Mouse (Mus musculus): ENCODE results near the gene Tradd.
A peak's percentile ranks its signal among the peaks of the same experiment; 100 is the strongest.
"Not testable (repeated sequence)": the region's sequence is repeated elsewhere in the genome, so short reads cannot be mapped to it uniquely, and the experiment has no call there.

Tradd gene

DNA sequence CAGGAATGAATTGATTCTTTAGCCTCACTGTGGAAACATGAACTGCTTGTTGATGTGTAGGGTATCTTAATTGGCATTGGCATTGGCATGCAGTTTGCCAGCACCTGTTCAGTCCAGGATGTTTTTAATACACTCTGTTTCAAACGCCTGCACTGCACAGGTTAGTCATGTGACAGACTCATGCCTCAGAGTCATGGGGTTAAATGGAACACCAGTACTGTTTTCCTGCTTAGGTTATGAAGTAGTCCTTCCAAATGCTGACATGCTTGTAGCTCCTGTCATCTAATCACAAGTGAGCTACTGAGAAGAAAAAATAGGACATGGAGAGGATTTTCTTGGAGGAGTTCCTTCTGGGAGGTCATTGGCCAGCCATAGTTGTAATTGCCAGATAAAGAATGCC is 29.2 kb downstream of the Tradd start:
- no peak for DNase-seq

DNA sequence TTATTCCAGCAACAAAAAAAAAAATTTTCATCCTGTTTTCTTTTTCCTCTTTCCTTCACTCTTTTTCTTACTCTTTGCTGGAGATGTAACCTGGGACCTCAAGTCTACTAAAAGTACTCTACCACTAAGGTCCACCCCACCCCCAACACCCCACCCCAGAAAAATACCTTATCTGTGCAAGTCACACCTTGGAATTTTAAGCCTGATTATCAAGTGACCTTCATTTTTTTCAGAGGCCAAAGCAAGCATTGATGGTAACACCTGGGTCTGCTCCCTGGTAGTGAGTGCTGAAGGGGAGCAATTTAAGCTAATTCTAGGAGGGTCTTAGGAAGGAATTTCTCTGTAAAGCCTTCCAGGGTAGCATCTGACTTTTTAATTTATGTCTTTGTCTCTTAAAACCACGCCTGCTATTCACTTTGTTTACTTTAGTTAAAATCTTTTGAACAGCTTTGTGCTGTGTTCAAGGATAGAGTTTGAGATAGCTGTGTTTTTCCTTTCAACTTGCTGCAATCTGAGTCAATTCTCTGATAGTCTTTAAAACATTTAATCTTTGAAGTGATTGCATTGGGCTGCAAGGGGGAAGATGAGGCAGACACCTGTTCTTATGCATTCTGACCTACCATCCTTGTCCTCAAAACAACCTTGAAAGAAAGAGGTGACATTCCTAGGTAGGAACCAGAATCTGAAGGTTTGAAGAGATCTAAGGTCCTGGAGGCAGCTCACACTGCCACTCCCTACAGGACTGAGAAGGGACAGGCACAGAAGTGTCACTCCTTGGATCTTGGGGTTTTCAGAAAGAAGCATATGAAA is 31.1 kb downstream of the Tradd start:
- DNase-seq = no peak

DNA sequence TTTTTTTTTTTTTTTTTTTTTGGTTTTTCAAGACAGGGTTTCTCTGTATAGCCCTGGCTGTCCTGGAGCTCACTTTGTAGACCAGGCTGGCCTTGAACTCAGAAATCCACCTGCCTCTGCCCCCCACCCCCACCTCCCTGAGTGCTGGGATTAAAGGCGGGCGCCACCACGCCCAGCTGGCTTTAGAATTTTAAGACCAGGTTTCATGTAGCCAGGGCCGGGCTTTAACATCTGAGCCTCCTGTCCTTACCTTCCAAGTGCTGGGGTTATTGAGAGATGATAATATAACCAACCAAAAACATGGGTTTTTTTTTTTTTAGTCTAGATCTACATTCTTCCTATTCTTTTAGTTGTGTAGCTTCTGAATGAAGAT is 32.1 kb downstream of the Tradd start:
- DNase-seq = not testable (repeated sequence)

DNA sequence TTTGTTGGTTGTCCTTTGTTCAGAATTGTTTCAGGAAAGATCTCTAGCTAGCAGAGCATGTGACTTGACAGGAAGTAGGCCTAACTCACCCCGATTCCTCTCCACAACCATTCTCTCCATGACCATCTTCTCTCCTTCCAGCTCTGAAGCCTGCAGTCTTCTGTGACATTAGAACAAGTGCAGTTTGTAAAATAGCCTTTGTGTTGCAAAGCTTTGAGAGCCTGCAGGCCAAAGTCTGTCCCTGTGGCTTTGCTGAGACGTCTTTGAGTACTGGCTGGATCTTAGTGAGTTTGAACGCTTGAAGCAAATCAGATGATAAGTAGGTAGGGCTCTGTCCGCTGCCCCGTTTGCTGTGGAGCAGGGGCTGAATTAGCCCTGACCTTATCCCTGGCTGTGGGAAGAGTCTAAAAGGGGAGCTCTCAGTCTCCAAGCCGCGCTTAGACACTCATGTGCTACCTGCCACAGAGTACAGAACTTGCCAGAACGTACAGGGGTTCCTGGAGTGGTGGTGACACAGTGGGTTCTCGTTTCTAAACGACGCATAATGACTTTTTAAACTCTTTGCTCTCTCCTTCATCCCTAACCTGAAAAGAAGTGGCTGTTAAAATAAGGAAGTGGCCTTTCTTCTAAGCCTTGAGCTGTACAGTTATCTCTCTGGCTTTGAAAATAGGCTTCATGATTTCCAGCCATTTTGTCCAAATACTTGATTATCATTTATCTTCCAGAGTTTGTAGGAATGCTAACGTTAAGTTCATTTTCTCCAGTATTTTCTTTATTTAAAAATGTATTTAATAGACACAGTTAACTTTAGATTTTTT is 32.7 kb downstream of the Tradd start:
- DNase-seq = no peak

DNA sequence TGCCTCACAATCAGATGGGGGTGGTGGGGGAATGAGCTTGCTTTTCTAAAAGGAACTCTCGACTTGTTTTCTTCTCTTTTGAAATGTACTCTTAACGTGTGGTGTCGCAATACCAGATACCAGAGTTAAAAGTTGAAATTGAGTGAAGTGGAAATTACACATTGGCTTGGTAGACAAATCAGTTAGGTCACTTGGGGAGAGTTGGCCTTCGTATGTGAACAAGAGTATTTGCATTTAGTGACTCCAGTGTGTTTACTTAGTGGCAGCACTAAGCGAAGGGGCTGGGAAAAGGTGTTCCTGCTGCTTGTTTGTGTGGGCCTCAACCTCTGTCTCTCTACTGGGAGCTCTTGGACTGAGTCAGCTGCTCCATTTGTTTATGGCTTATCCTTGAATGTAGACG is 38.5 kb downstream of the Tradd start:
- DNase-seq = no peak

DNA sequence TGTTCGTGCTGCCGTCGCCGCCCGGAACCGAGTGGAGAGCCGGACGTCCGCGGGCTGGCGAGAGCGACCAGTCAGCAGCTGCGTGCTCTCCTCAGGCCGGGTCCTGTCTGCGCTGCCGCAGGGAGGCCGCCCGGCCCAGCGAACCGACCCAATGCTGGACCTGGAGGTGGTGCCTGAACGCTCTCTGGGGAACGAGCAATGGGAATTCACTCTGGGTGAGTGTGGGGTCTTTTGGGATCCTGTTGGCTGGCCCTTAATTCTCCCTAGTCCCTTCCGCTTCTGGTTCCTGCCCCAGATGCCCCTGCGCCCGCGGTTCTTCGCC is 39.2 kb downstream of the Tradd start:
- no peak for DNase-seq

DNA sequence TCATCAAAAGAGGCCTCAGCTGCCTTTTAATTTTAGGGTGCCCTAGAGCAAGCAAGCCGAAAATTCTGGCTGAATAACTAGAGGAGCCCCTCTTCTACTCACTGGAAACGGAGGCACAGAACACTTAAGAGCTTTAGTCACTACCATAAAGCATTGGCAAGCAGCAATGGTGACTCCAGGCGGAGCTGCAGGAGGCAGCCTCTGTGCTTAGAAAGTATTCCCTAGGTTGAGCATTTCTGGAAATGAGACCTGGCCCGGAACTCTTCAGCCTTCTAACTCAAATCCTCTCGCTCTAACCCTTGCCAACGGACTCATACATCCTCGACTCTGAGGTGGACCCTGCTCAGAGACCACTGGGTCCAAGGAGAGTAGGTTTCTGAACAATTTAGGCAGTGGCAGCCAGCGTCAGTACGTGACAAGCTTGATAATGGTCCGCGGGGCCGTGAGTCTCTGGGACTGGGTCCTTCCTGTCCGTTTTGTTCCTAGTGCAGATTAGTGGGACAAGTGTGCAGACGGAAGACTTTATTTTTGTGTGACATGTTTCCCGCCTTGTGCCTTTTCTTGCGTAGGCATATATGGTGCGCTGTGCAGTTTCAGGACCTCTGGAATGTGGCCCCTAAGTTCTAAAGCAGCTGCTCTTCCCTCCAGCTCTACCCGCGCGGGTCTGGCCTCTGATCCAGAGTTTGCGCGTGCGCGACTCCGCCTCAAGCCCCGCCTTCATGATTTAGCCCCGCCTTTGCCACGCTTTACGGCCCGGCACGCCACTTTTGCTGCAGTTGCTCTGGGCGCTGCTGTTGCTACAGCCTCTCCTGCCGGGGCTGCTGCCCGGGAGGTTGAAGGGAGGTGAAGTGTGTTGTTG is 39.8 kb downstream of the Tradd start, which contains the start of gene D230025D16Rik:
TSS of gene D230025D16Rik (plus strand) at position 733 of the 859 bp plus-strand sequence.
- DNase-seq = peak; percentile 98

DNA sequence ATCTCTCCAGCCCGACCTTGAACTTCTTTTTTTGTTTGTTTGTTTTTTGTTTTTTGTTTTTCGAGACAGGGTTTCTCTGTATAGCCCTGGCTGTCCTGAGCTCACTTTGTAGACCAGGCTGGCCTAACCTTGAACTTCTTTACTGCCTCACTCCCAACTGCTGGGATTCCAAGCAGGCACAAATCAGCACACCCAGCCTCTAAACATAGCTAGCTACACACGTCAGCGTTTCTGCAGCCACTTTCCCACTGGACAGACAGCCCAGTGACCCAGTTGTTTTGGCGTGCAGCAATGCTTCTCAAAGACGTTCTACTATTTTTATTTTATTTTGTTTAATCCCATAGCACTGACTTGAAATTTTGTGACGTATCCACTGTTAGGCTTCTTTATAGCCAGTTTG is 40.6 kb downstream of the Tradd start:
- no peak for DNase-seq

DNA sequence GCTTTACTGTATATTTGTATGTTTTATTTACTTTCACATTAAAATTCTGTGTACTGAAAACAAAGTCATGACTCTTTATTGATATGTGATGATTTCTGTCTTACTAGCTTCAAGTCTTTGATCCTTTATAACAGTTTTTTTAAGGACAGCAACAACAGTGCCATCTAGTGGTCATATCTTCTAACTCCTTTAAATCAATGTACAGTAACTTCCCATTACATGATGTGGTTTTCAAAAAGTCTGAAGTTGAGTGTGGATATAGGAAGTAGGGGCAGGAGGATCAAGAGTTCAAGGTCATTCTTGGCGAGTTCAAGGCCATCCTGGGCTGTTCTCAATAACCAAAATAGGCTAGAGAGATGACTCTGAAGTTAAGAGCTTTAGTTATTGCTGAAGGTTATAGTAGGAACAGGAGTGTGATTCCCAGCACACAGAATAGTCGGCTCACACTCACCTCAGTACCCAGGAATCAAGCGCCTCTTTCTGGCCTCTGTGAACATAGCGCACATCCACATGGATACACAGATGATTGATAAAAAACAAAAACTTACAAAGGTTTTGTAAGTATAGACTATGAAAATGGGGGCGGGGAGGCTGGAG is 46.4 kb downstream of the Tradd start:
- DNase-seq = peak; percentile 23 to 30

DNA sequence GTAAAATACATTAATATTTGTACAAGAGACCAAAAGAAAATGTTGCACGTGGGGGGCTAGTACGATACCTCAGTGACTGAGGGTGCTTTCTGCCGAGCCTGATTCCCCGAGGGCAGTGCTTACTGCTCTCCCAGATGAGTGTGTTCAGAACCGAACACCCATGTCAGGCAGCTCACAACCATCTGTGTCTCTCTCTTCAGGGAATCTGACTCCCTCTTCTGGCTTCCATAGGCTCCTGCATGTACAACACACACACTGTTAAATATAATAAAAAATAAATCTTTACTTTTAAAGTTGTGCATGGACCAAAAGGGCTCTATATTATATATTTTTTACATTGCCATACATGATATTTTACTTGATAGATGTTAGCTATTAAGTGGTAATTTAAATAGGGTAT is 50.3 kb downstream of the Tradd start:
- no peak for DNase-seq

DNA sequence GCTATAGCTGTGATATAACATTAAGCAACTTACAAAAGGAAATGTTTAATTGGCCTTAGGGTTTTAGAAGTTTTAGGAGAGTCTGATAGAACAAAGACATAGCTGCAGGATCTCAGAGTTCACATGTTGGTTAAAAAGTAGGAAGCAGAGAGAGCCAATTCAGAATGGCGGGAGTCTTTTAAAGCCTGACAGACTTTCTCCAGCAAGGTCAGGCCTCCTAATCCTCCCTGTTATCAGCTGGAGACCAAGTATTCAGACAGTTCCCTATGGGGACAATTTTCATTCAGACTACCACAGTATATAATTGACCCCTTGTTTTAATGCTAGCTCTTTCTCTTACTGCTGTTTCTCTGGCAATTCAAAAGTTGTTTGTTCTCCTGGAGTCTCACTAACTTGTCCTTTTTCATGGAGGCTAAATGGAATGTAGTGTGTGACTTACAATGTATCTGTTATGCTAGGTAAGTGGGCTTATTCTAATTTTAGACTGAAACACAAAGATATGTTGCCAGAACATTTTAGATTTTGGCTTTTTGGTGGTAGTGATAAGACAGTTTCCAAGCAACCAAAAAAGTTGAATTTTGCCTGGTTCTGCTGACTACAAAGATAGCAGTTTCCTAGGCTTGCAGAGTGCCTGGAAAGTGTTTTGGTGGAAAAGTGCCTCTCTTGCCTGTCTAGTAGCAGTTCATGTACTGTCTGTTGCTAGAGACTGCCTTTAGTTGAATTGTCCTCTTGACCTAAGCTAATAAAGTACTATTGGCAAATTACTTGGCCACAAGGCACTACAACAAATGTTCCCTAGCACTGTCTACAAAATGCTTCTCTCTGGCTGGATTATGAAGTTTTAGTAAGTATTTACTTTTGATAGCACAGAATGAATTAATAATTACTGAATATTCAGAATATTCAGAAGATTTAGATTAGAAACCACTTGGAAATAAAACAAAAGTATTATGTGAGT is 55.0 kb downstream of the Tradd start:
- DNase-seq = no peak

Measured in B cell, adult 2 months (primary cell).